Mouse (Mus musculus): Measurements from ENCODE around the gene Adgrf4.

GRCm38 (mm10) chr17:42705611-42706010 lies 13.5 kb upstream of the Adgrf4 start:
- TF ChIP-seq CTCF (IDR thresholded peaks at IDR 0.05; ENCODE audit: low read depth, low read length) = no peak
- TF ChIP-seq POLR2A (IDR thresholded peaks at IDR 0.05; ENCODE audit: insufficient read depth, low read length) = no peak

Measured in ES-Bruce4 (cell line).